Mouse (Mus musculus): ENCODE results near the gene Rara.

DNA sequence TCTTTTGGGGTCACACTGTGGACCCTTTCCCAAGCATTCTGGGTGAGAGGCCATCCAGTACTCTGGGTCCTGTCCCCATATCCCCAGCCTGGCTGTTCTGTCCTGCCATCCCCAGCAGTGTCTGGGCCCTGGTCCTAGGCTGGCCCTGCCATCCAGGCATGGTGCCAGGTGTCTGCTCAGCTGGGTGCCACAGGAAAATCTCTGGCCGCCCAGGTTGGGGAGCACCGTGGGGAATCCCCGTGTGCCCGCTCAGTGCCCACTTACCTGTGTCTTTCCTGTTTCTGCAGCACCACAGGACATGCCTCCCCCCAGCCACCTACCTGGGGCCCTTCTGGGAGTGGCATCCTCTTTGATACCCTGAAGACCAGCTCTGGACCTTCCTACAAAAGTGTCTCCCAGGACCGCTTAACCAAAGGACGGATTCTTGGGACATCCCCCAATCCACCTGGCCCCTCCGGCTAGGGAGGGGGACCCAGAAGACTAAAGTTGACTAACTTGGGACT, 22.4 kb downstream of the Rara start:
- TF ChIP-seq POLR2A (IDR thresholded peaks at IDR 0.05; ENCODE audit: low read depth, low read length) (no peak), CTCF (IDR thresholded peaks at IDR 0.05; ENCODE audit: borderline replicate concordance, insufficient read depth, low read length) (no peak)
